Mouse (Mus musculus) large intestine, adult 2 months (tissue): ENCODE measurements around the gene Fbxl13. TPM values are rescaled to one million over a fixed set of nuclear protein-coding genes. Genes with fewer than 3 reads are reported as not detected.

ENCODE experiments used
- DNase-seq: peaks from one replicate; pipeline ENCODE4 v3.0.0-alpha.2; 2012; ENCODE audit warnings: low read depth, low spot score
- WGBS: fragments of 180-500 bp; shearing (Covaris S2); methylation state at CpG from one replicate; pipeline ENCODE4 v1.1.7; 2018; 5-methylcytosine and 5-hydroxymethylcytosine counted together
- polyA plus RNA-seq: library from polyadenylated mRNA; depleted of rRNA; stranded (reverse); fragments of >200 nt; gene quantifications from 2 replicates; pipeline ENCODE4 v1.2.3, GENCODE M21; 2012

Fbxl13 gene
- polyA plus RNA-seq, 1 experiment: 0.12 TPM

GRCm38 (mm10) chr5:21587683-21588082, 57.8 kb downstream of the Fbxl13 start:
- no peak for DNase-seq
- 76% methylated on average over 7 of the region's 7 CpGs for WGBS

DNA sequence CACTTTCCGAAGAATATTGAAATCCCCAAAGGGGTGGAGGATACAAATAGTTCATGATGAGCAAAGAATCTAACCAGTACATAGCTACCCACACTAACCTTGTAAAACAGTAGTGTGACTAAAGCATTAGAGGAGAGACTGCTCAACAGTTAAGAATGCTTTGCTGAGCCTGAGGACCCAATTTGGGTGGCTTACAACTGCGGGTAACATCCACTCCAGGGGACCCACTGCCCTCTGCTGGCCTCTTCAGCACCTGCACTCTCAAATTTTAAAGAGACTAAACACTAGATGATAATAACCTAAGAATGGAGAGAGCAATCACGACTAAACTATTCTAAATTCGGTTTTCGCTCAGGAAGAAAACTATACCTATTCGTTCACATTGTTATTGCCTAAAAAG, 58.7 kb downstream of the Fbxl13 start:
- DNase-seq: peak; percentile 10
- WGBS: 42% methylated on average over 6 of the region's 6 CpGs

DNA sequence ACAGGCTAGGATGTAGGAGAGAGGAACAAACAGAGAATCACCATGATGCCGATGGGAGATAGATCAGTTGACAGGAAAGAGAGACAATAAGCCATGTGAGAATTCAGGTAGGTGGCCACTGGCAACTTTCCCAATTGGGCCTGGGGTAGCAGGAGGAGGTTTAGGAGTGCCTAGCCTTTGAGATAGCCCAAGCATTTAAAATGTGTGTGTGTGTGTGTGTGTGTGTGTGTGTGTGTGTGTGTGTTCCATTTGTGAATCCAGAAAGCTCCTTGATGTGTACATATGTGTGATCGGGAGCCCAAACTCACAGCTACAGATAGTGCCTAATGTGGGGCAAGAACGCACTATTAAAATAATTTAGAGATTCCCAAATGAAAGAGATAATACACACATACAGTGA, 67.3 kb downstream of the Fbxl13 start:
- DNase-seq: no peak
- 86% methylated on average over 3 of the region's 3 CpGs for WGBS

- WGBS: 89% methylated on average over 13 of the region's 13 CpGs
- no peak for DNase-seq
These were observed 70.3 kb downstream of the Fbxl13 start for GRCm38 (mm10) chr5:21575210-21575550.

GRCm38 (mm10) chr5:21574386-21575209, 70.8 kb downstream of the Fbxl13 start:
- 75% methylated on average over 21 of the region's 21 CpGs for WGBS
- DNase-seq: no peak

DNA sequence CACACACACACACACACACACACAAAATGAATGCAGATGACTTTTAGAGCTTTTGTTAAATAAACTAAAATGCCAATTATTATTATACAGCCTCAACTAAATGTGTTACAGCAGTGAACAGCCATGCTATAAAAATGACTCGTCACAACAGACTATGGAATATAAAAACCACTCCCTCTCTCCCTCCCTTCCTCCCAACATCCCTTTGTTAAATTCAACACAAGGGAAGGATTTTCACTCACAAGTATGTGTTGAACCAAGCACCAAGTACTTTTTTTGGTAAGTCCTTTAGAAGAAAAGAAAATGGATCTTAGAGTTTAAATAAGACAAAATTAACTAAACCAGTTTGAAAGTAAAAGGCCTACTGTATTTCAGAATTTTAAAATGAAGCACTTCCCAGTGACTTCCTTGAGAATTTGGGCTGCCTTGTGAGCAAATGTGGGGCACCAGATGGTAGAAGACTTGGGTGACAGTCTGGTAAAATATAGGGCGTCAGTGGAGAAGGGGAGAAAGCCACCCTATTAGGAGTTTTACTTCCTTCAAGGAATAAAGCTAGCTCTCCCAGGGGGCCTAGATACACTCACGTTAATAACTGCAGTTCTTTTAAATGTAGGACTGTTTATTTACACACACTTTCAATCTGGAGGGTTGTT, 72.5 kb downstream of the Fbxl13 start:
- 58% methylated on average over 3 of the region's 3 CpGs for WGBS
- DNase-seq: no peak

DNA sequence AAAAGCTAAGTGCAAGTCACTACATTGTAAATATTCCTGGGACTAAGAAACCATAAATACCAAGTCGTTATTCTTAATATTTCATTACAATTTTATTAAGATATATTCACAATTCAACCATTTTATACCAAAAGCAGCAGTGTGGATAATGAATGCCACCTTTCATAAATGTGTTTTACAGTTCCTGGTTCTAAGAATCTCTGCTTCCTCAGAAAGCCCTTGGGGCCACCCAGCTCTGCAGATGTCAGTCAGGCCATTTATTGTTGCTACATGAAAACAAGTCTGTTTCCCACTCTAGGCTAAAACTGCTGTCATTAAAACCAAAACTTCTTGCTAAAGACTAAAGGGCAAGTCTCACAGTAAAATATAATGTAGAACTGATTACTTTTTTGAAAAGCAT, 77.7 kb downstream of the Fbxl13 start:
- WGBS: 63% methylated on average over 1 of the region's 1 CpGs
- no peak for DNase-seq

- no peak for DNase-seq
- WGBS: 91% methylated on average over 9 of the region's 9 CpGs
These were observed 79.9 kb downstream of the Fbxl13 start for GRCm38 (mm10) chr5:21565392-21566065.

- WGBS: 40% methylated on average over 2 of the region's 2 CpGs
- DNase-seq: no peak
These were observed 81.5 kb downstream of the Fbxl13 start for GRCm38 (mm10) chr5:21563936-21564335.

- DNase-seq: no peak
- WGBS: 56% methylated on average over 3 of the region's 3 CpGs
These were observed 88.9 kb downstream of the Fbxl13 start for GRCm38 (mm10) chr5:21556502-21556901.

GRCm38 (mm10) chr5:21554732-21555131, 90.7 kb downstream of the Fbxl13 start:
- WGBS: 84% methylated on average over 1 of the region's 1 CpGs
- no peak for DNase-seq

GRCm38 (mm10) chr5:21553685-21554084, 91.7 kb downstream of the Fbxl13 start:
- no peak for DNase-seq
- 76% methylated on average over 4 of the region's 4 CpGs for WGBS

DNA sequence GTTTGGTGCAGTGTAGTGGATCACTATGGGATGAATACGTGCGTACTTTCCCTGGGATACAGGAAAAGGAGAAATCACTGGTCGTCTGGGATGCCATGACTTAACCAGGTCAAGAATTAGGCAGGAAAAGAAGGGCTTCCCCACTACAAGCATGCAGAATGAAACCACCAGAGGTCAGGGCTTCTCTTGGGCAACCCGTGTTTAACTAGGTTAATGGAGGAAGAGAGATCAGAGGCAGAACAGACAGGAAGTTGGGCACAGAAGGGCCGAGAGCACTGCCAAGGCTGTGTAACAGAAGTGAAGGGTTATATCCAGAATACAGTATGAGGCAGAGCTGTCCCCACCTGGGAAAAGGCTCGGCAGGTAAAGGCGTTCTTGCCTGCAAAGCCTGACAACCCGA, 98.4 kb downstream of the Fbxl13 start:
- WGBS: 71% methylated on average over 8 of the region's 8 CpGs
- no peak for DNase-seq

GRCm38 (mm10) chr5:21545786-21546185, 99.6 kb downstream of the Fbxl13 start:
- WGBS: 18% methylated on average over 4 of the region's 4 CpGs
- DNase-seq: no peak

- peak; percentile 39 for DNase-seq
These were observed 100.2 kb downstream of the Fbxl13 start for GRCm38 (mm10) chr5:21545227-21545626.

- WGBS: 28% methylated on average over 3 of the region's 3 CpGs
- DNase-seq: no peak
These were observed 100.6 kb downstream of the Fbxl13 start for GRCm38 (mm10) chr5:21544821-21545220.

- 14% methylated on average over 17 of the region's 17 CpGs for WGBS
- DNase-seq: no peak
These were observed 101.8 kb downstream of the Fbxl13 start, which contains the start of gene Lrrc17 for GRCm38 (mm10) chr5:21543409-21544201. TSS of gene Lrrc17 (plus strand) at chr5:21543559.

DNA sequence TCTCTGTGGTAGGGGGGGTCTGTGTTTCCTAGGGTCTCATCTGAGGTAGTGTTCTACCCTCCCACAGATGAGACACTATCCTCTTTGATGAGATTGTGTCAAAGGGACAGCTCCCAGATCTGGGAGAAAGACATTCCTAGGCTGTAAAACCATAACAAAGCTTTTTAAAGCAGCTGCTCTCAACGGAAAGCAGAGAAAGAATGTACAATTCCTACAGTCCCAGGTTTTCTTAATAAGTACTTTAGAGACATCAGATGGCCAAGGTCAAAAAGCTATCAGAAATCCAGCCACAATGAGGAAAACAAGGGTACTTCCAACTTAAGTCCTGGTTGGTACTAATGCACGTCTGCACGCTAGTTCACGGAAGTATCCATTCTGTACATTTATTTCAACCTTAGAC, 103.2 kb downstream of the Fbxl13 start:
- DNase-seq: no peak
- 66% methylated on average over 4 of the region's 4 CpGs for WGBS

- 85% methylated on average over 5 of the region's 5 CpGs for WGBS
- no peak for DNase-seq
These were observed 112.5 kb downstream of the Fbxl13 start for GRCm38 (mm10) chr5:21532921-21533320.

- no peak for DNase-seq
- WGBS: 90% methylated on average over 2 of the region's 2 CpGs
These were observed 113.3 kb downstream of the Fbxl13 start for GRCm38 (mm10) chr5:21532126-21532525.
